Mouse (Mus musculus) CD4-positive helper T cell, adult 2 months (primary cell): ENCODE results near the gene Myh7b.
A peak's percentile ranks its signal among the peaks of the same experiment; 100 is the strongest.

Experiments used
- DNase-seq: peaks from one replicate; pipeline ENCODE4 v3.0.0-alpha.2; 2012; ENCODE audit warnings: low read depth, missing footprints, low spot score

Myh7b gene

DNA sequence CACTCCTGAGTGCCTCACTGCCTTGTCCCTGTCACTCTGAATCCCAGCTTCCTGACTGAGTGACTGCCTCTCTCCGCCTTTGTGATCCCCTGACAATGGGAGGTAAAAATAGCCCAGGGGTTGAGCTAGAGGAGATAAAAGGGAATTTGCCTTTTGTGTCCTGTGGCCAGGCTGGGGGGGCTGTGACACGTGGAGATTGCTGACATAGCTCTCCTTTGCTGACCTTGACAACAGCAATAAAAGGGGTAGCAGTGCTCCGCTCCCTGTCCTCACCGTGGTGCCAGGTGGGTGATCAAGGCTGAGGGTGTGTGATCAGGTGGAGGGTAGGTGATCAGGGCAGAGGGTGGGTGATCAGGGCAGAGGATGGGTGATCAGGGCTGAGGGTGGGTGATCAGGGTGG is at the start of gene Myh7b:
Gene Myh7b (plus strand): TSS at position 235 of the 400 bp plus-strand sequence.
- DNase-seq, result no peak

DNA sequence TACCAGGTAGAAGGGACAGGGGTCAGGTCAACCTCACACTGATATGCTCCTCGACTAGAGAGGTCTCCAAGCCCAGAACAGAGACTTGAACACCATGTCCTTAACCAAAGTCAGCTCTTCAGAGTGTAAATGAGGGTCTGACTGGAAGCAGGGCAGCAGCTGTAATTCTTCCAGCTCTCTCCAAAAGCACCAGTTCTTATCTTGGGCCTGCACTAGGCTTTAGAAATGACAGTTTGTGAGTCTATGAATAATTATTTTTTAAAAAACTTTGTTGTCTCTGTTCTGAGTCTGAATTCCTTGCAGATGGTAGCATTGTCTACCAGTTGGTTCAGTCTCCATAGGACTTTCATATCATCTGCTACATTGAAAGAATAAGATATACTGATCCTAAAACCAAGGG is 48.8 kb upstream of the Myh7b start:
- no peak for DNase-seq

DNA sequence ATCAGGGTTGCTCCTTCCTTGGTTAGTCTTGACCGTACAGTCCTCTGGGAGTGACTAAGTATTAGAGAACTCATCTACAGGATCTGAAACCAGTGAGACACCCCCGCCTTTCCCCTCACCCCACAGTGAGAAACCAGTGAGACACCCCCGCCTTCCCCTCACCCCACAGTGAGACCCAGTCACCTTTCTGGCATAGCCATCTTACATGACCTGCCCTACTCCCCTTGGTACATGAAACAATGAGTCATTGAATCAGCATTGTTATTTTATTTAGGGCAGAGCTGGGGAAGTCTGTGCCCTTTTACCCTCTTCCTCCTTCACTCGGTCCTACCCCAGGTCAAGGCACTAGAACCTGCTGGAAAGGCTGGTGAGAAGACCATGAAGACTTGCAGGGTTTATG is 48.1 kb upstream of the Myh7b start:
- no peak for DNase-seq

GRCm38 (mm10) chr2:155567751-155568150 is 43.3 kb upstream of the Myh7b start:
- no peak for DNase-seq

DNA sequence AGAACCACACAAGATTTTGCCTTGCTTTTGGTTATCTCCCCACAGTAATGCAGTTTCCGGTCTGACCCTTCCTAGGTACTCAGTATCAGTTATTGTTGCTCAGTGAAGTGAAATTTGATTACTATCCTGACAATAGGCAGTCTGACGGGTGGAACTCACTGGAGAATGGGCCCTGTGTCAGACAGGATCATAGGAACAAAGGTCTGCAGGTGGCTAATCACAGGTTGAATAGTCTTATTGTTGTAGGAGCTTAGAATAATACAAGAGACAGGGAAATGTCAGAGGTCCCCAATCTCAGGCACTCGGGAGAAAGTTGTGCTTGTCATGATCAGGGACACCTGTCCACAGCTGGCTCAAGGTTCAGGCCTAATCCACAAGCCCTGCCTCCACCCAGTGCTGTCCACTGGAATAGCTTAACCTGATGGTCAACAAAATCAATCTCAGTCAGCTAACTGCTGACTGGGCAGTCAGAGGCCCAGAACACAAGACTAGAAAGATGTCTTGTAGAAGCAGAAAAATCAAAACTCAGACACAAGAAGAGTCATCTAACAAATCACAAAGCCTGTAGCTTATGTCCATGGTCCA is 41.7 kb upstream of the Myh7b start:
- no peak for DNase-seq

DNA sequence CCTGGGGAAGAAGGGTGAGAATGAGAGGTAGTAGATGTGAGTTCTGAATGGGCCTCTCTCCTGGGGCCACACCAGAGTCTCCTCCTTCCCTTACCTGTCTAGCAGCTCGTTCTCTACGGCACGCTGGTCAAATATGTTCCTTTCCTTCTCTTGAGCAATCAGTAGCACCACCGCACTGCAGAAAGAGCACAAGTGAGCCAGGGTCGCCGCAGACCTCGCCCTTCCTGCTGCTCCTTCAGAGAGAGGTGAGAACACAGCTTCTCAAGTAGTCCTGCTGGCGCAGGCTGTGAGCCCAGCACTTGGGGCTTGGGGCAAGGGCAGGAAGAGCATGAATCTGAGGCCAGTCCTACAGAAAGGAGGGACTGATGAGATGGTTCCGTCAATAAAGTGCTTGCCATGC is 38.0 kb upstream of the Myh7b start:
- DNase-seq, result no peak

DNA sequence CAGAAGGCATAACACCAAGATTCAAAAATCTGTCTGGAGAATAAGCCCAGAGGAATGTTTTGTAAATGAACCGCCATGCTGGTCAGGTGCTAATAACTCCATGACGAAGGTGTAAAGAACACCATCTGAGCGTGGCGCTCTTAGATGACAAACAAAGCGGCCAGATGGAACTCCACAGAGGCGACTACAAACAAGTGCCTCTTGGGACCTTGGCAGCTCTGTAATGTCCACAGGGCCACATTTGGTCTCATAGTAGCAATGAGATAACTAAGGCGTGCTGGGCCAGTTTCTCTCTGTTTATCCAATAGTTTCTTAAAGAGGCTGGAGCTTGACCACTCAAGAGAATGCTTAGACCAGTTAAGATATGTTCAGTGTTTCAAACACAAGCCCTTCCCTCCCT is 37.0 kb upstream of the Myh7b start:
- DNase-seq, result no peak

DNA sequence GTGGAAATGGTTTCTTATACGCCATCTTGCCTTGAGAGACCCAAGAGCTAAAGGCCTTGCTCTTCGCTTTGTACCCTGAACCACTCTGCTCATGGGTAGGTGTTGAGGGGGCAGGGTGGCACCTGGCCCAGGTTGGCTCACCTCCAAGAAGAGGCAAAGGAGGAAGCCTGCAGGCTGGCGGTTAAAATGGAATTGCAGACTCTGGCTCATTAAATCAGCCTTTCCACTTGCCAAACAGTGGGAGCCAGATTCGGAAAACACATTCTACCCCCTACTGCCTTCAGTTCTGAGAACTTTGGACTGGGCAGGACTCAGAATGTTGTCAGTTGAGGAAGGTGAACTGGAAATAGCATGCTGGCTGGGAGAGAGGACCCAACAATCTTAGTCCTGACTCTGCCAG is 36.3 kb upstream of the Myh7b start:
- DNase-seq, result no peak

GRCm38 (mm10) chr2:155576656-155577055 is 34.4 kb upstream of the Myh7b start:
- no peak for DNase-seq

DNA sequence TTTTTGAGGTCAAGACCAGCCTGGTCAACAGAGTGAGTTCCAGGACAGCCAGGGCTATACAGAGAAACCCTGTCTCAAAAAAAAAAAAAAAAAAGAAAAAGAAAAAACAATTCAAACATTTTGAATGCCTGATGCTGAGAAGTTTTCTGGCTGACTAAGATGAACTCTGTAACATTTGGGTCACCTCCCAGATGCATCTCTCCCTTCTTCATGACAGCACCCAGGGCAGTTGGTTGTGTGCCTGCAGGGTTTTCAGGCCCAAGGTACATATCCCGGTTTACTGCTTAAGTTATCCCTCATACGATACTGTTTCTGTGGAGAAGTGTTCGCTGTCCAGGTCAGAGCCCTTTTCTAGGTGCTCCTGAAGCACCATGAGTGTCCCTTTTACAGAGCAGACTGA is 30.7 kb upstream of the Myh7b start:
- DNase-seq, result no peak

GRCm38 (mm10) chr2:155582384-155582995 is 28.5 kb upstream of the Myh7b start:
- no peak for DNase-seq

- no peak for DNase-seq
These were observed 28.0 kb upstream of the Myh7b start for GRCm38 (mm10) chr2:155582996-155583395.

- peak; percentile 53 for DNase-seq
These were observed 27.0 kb upstream of the Myh7b start for GRCm38 (mm10) chr2:155583927-155584530.

- DNase-seq, result no peak
These were observed 25.9 kb upstream of the Myh7b start for GRCm38 (mm10) chr2:155585082-155585481.

DNA sequence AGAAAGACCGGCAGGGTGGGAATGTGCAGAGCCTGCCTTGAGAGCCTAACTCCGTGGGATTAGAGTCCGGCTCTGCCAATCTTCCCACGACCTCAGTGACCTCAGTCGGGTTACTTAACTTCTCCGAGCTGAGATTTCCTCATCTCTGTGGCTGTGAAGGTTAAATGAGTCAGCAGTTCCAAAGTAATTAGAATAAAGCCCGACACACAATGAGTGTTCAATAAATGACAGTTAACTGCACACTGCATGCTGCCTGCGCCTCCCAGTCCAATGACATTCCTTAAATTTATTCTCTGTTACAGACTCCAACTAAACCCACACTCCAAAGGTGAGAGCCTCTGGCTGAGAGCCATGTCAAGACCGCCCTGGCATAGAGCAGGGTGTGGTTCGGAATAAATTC is 25.5 kb upstream of the Myh7b start:
- no peak for DNase-seq

DNA sequence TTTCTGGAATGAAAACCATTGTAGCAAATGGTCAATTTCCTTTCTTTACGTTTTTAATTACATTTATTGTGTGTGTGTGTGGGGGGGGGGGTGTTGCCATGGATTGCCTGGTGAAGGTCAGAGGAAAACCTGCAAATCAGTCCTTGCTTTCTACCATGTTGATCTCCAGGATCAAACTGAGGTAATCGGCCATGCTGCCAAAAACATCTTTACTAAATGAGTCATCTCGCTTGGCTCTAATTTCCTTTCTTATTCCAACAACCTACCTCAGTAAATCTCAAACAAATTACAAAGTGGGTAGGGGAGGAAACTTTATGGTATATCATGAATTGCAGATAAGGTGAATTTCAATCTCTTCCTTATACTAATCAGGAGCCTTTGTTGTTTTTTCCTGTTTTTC is 22.9 kb upstream of the Myh7b start:
- no peak for DNase-seq

- DNase-seq, result no peak
These were observed 21.5 kb upstream of the Myh7b start for GRCm38 (mm10) chr2:155589521-155589920.

DNA sequence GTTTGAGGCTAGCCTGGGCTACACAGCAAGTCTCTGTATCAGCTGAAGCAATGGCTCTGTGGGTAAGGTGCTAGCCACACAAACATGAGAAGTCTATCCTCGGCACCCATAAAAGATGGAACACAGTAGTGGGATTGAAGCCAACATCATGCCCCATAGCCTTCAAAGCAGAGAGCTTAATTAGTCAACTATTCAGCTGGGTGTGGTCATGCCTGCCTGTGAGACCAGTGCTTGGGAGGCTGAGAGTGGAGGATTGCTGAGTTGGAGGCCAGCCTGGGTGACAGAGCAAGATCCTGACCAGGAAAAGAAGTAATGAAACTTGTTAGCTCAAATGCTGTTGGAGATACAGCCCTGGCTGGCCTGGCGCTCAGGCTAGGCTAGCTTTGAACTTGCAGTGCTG is 20.1 kb upstream of the Myh7b start:
- no peak for DNase-seq

GRCm38 (mm10) chr2:155591676-155592075 is 19.3 kb upstream of the Myh7b start:
- peak; percentile 12 for DNase-seq

DNA sequence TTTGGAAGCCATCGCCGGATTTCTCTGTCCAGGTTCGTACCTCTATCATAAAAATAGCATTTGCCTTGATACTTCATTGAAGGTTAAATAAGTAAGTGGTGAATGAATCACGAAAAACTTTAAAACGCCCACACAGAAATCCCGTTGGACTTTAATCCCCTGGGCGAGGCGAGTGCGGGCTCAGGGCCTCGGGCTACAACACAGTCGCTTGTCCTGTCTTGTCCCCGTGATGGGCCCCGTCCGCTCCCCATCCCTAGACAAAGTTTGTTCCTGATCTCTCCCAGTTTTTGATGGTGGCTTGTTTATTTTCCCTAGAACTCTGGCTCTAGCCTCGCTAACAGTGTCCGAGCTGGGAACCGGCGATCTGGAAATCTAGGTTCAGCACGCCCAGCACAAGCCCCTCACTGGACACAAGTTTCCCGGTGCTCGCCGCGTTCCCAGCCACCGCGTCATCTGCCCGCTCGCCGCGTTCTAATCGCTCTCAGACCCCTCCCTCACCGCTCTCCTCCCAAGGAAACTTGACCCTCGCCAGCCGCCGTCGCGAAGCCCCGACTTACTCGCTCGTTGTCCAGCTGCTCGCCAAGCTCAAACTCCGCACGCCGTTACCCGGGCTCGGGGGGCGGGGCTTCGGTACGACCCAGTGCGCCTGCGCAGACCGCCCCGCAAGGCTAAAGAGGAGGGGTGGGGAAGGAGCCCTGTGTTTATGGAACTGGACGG is 18.7 kb upstream of the Myh7b start, which contains the start of gene Gss:
Gene Gss (minus strand): TSS at position 674 of the 717 bp plus-strand sequence.
- peak; percentile 89 for DNase-seq

- DNase-seq, result no peak
These were observed 18.1 kb upstream of the Myh7b start for GRCm38 (mm10) chr2:155592854-155593283.

DNA sequence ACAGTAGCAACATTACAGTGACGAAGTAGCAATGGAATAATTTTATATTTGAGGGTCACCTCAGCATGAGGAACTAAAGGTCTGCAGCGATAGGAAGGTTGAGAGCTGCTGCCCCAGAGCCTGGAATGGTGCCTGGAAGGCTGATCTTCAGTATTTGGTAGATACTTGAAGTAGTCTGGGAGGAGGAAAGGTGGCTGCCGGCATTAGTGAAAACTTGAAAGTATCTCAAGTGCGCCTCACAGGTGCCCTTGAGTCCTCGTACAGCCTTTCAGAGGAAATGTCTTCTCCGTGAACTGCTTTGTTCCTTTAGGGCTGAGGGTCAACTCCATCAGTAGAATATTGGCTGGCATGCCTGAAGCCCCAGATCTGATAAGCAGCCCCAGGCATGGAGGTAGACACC is 15.5 kb upstream of the Myh7b start:
- no peak for DNase-seq

DNA sequence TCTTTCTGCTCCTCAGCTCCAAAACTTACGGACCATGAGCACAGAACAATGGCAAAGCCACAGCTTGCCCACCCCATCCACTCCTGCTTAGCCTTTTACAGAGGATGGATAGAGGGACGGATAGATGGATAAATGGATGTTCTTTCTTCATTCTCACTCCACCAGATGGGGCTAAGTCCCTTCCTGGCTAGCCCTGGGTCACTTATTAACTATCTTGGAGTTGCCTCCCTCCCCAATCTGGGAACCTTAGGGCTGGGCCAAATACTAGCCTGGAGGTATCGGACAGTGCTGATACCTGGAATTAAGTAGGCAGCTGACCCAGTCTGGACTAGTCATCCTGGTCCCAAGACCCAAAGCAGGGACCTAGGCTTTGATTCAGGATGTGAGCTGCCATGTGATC is 7.3 kb upstream of the Myh7b start:
- DNase-seq, result no peak
